Mouse (Mus musculus): ENCODE results near the gene Zscan4c.
"Not testable (repeated sequence)": the region's sequence is repeated elsewhere in the genome, so short reads cannot be mapped to it uniquely, and the experiment has no call there.

Gene Zscan4c

GRCm38 (mm10) chr7:11005445-11005844, at the start of gene Zscan4c:
Zscan4c (plus strand) TSS chr7:11005745.
- DNase-seq (ENCODE audit: low read depth, low spot score), result not testable (repeated sequence)

Measured in ZHBTc4 (cell line).